Mouse (Mus musculus): ENCODE results near the gene Sorcs2. TPM values are rescaled to one million over a fixed set of nuclear protein-coding genes. Genes with fewer than 3 reads are reported as not detected.

Sorcs2 gene
- polyA plus RNA-seq, 1 experiment: 21.8 TPM

GRCm38 (mm10) chr5:36223787-36224186, 174.2 kb downstream of the Sorcs2 start:
- Histone ChIP-seq H3K27ac (ENCODE audit: insufficient read depth, low read length) (no peak overlapping the region), H3K4me3 (ENCODE audit: insufficient read depth, low read length) (no peak overlapping the region), H3K4me1 (ENCODE audit: control insufficient read depth, insufficient read depth, low read length) (peaks cover 18% of the 10 kb centered on the region)
- TF ChIP-seq CTCF (IDR thresholded peaks at IDR 0.05; ENCODE audit: extremely low read depth, insufficient read depth, low read length): peak; percentile 65
- no peak for TF ChIP-seq POLR2A (IDR thresholded peaks at IDR 0.05; ENCODE audit: extremely low read depth, insufficient read depth, low read length)

- Histone ChIP-seq H3K4me1 (ENCODE audit: control insufficient read depth, insufficient read depth, low read length) (peaks cover 11% of the 10 kb centered on the region), H3K27ac (ENCODE audit: insufficient read depth, low read length) (no peak overlapping the region), H3K4me3 (ENCODE audit: insufficient read depth, low read length) (no peak overlapping the region)
- no peak for TF ChIP-seq POLR2A (IDR thresholded peaks at IDR 0.05; ENCODE audit: extremely low read depth, insufficient read depth, low read length)
Measured at GRCm38 (mm10) chr5:36220626-36221025, 177.3 kb downstream of the Sorcs2 start.

- H3K4me1 ChIP-seq (ENCODE audit: control insufficient read depth, insufficient read depth, low read length): peaks cover 8% of the 10 kb centered on the region
- H3K4me3 ChIP-seq (ENCODE audit: insufficient read depth, low read length): no peak overlapping the region
- TF ChIP-seq CTCF (IDR thresholded peaks at IDR 0.05; ENCODE audit: extremely low read depth, insufficient read depth, low read length) (no peak), POLR2A (IDR thresholded peaks at IDR 0.05; ENCODE audit: extremely low read depth, insufficient read depth, low read length) (no peak)
- H3K27ac ChIP-seq (ENCODE audit: insufficient read depth, low read length): no peak overlapping the region
Measured at GRCm38 (mm10) chr5:36220105-36220504, 177.8 kb downstream of the Sorcs2 start.

- TF ChIP-seq POLR2A (IDR thresholded peaks at IDR 0.05; ENCODE audit: extremely low read depth, insufficient read depth, low read length): no peak
- 0 out of 2 replicates have a peak, but pooled peaks have one; percentile 14 for TF ChIP-seq CTCF (IDR thresholded peaks at IDR 0.05; ENCODE audit: extremely low read depth, insufficient read depth, low read length)
- Histone ChIP-seq H3K4me1 (ENCODE audit: control insufficient read depth, insufficient read depth, low read length) (peaks cover 3% of the 10 kb centered on the region; the same call in 1 of the 2 replicates), H3K27ac (ENCODE audit: insufficient read depth, low read length) (no peak overlapping the region), H3K4me3 (ENCODE audit: insufficient read depth, low read length) (no peak overlapping the region)
Measured at GRCm38 (mm10) chr5:36213310-36213709, 184.6 kb downstream of the Sorcs2 start.

- no peak for TF ChIP-seq POLR2A (IDR thresholded peaks at IDR 0.05; ENCODE audit: extremely low read depth, insufficient read depth, low read length)
- no peak for TF ChIP-seq CTCF (IDR thresholded peaks at IDR 0.05; ENCODE audit: extremely low read depth, insufficient read depth, low read length)
- peaks cover 3% of the 10 kb centered on the region; the same call in 1 of the 2 replicates for H3K4me1 ChIP-seq (ENCODE audit: control insufficient read depth, insufficient read depth, low read length)
- H3K4me3 ChIP-seq (ENCODE audit: insufficient read depth, low read length): no peak overlapping the region
- no peak overlapping the region for H3K27ac ChIP-seq (ENCODE audit: insufficient read depth, low read length)
Measured at GRCm38 (mm10) chr5:36208803-36209202, 189.1 kb downstream of the Sorcs2 start.

GRCm38 (mm10) chr5:36205397-36205796, 192.5 kb downstream of the Sorcs2 start:
- TF ChIP-seq CTCF (IDR thresholded peaks at IDR 0.05; ENCODE audit: extremely low read depth, insufficient read depth, low read length) (no peak), POLR2A (IDR thresholded peaks at IDR 0.05; ENCODE audit: extremely low read depth, insufficient read depth, low read length) (no peak)
- Histone ChIP-seq H3K4me3 (ENCODE audit: insufficient read depth, low read length) (no peak overlapping the region), H3K27ac (ENCODE audit: insufficient read depth, low read length) (no peak overlapping the region), H3K4me1 (ENCODE audit: control insufficient read depth, insufficient read depth, low read length) (no peaks in the 10 kb centered on the region; the same call in 1 of the 2 replicates)

- Histone ChIP-seq H3K4me3 (ENCODE audit: insufficient read depth, low read length) (no peak within 1 kb of the TSS), H3K27ac (ENCODE audit: insufficient read depth, low read length) (no peak within 1 kb of the TSS), H3K4me1 (ENCODE audit: control insufficient read depth, insufficient read depth, low read length) (no peaks in the 10 kb centered on the region; the same call in 1 of the 2 replicates)
- TF ChIP-seq POLR2A (IDR thresholded peaks at IDR 0.05; ENCODE audit: extremely low read depth, insufficient read depth, low read length): no peak
- no peak for TF ChIP-seq CTCF (IDR thresholded peaks at IDR 0.05; ENCODE audit: extremely low read depth, insufficient read depth, low read length)
Measured at GRCm38 (mm10) chr5:36203916-36204315, 194.0 kb downstream of the Sorcs2 start, which contains the start of gene Psapl1. Gene Psapl1 (plus strand): TSS chr5:36204021.

GRCm38 (mm10) chr5:36203421-36203820, 194.5 kb downstream of the Sorcs2 start:
- no peak overlapping the region for H3K27ac ChIP-seq (ENCODE audit: insufficient read depth, low read length)
- H3K4me3 ChIP-seq (ENCODE audit: insufficient read depth, low read length): no peak overlapping the region
- TF ChIP-seq CTCF (IDR thresholded peaks at IDR 0.05; ENCODE audit: extremely low read depth, insufficient read depth, low read length) (no peak), POLR2A (IDR thresholded peaks at IDR 0.05; ENCODE audit: extremely low read depth, insufficient read depth, low read length) (no peak)
- no peaks in the 10 kb centered on the region; the same call in 1 of the 2 replicates for H3K4me1 ChIP-seq (ENCODE audit: control insufficient read depth, insufficient read depth, low read length)

- Histone ChIP-seq H3K4me1 (ENCODE audit: control insufficient read depth, insufficient read depth, low read length) (no peaks in the 10 kb centered on the region; the same call in 1 of the 2 replicates), H3K27ac (ENCODE audit: insufficient read depth, low read length) (no peak overlapping the region), H3K4me3 (ENCODE audit: insufficient read depth, low read length) (no peak overlapping the region)
- TF ChIP-seq POLR2A (IDR thresholded peaks at IDR 0.05; ENCODE audit: extremely low read depth, insufficient read depth, low read length): no peak
- TF ChIP-seq CTCF (IDR thresholded peaks at IDR 0.05; ENCODE audit: extremely low read depth, insufficient read depth, low read length): no peak
Measured at GRCm38 (mm10) chr5:36202781-36203180, 195.2 kb downstream of the Sorcs2 start.

GRCm38 (mm10) chr5:36199519-36199918, 198.4 kb downstream of the Sorcs2 start:
- H3K4me3 ChIP-seq (ENCODE audit: insufficient read depth, low read length): no peak overlapping the region

More at GRCm38 (mm10) chr5:36199519-36199918, 198.4 kb downstream of the Sorcs2 start:
- no peak for TF ChIP-seq POLR2A (IDR thresholded peaks at IDR 0.05; ENCODE audit: extremely low read depth, insufficient read depth, low read length)
- no peak for TF ChIP-seq CTCF (IDR thresholded peaks at IDR 0.05; ENCODE audit: extremely low read depth, insufficient read depth, low read length)
- Histone ChIP-seq H3K4me1 (ENCODE audit: control insufficient read depth, insufficient read depth, low read length) (no peaks in the 10 kb centered on the region; the same call in 1 of the 2 replicates), H3K27ac (ENCODE audit: insufficient read depth, low read length) (no peak overlapping the region)
